Comparison of ENCODE assay signal across 18 mouse cellular contexts in genomic region chr13:98594726-98595141, GRCm38 (mm10). TPM values are rescaled to one million over a fixed set of nuclear protein-coding genes. Genes with fewer than 3 reads are reported as not detected.
DNase-seq lines count a peak whose midpoint lies in the region; ATAC-seq and TF ChIP-seq lines count a peak whose summit lies in the region.
"Had no signal": no experiment of that assay in that cellular context is flagged by ENCODE, and none has a peak within 500 bp of the region (broad histone marks: within the 10 kb centered on the region; RNA-seq: fewer than 3 reads in every experiment).

No protein-coding gene starts in this region.

- WGBS in heart, embryonic 12.5 days: 69% methylated on average over 10 of the region's 10 CpGs
- 19% methylated on average over 10 of the region's 10 CpGs for WGBS in kidney, postnatal 0 days
- WGBS in midbrain, embryonic 10.5 days: 67% methylated on average over 10 of the region's 10 CpGs

- DNase-seq in heart, postnatal 36 days: no peak
- peak; percentile 63 for DNase-seq in kidney, postnatal 0 days (ENCODE audit: low spot score)
- no peak for DNase-seq in kidney, adult 8-10 months
- peak; percentile 15 for DNase-seq in ovary, postnatal 36 days (ENCODE audit: low spot score)
- DNase-seq in ovary, adult 18-20 months (ENCODE audit: low spot score): no peak
- peak; percentile 29 for DNase-seq in testis, postnatal 14 days (ENCODE audit: low spot score)
- no peak for DNase-seq in midbrain, embryonic 10.5 days (ENCODE audit: low spot score)
- DNase-seq: cerebellum, adult 11-12 months; gastrocnemius, postnatal 10 days; layer of hippocampus, adult 9-11 months; lung, postnatal 14 days; thymus, adult 2 months had no signal

- H3K9me3 ChIP-seq in heart, embryonic 12.5 days (replicated peaks): no peaks in the 10 kb centered on the region
- H3K9me3 ChIP-seq in kidney, postnatal 0 days (replicated peaks; ENCODE audit: low read length): no peaks in the 10 kb centered on the region
- H3K9me3 ChIP-seq in midbrain, embryonic 10.5 days (replicated peaks): no peaks in the 10 kb centered on the region
- H3K9me3 ChIP-seq: heart, embryonic 10.5 days; midbrain, embryonic 13.5 days had no signal

- peaks cover 5% of the 10 kb centered on the region; the same call in 1 of the 2 replicates for H3K4me1 ChIP-seq in heart, embryonic 12.5 days (replicated peaks)
- peaks cover 14% of the 10 kb centered on the region; the same call in 1 of the 2 replicates for H3K4me1 ChIP-seq in kidney, postnatal 0 days (replicated peaks; ENCODE audit: insufficient read depth, low read length)
- H3K4me1 ChIP-seq in midbrain, embryonic 10.5 days: peaks cover 26% of the 10 kb centered on the region
- H3K4me1 ChIP-seq: midbrain, embryonic 13.5 days had no signal

- no peaks in the 10 kb centered on the region; the same call in 1 of the 2 replicates for H3K27me3 ChIP-seq in heart, embryonic 12.5 days (replicated peaks)
- H3K27me3 ChIP-seq in kidney, postnatal 0 days (ENCODE audit: insufficient read depth, low read length): no peaks in the 10 kb centered on the region
- H3K27me3 ChIP-seq in midbrain, embryonic 10.5 days (ENCODE audit: low read depth, poor library complexity, severe bottlenecking): peaks cover 47% of the 10 kb centered on the region
- H3K27me3 ChIP-seq: Patski had no signal

- H3K27ac ChIP-seq in heart, embryonic 12.5 days (ENCODE audit: poor library complexity, severe bottlenecking): no peak overlapping the region
- no peak overlapping the region for H3K27ac ChIP-seq in kidney, postnatal 0 days
- no peak overlapping the region for H3K27ac ChIP-seq in midbrain, embryonic 10.5 days (replicated peaks)
- H3K27ac ChIP-seq: heart, embryonic 10.5 days; midbrain, embryonic 13.5 days had no signal

- intact Hi-C loops in heart, postnatal 36 days (cut with DNase I): loop anchor here (5.0 kb wide), 1 partner anchor 133 kb away; no protein-coding TSS in a partner anchor

- H3K36me3 ChIP-seq in heart, embryonic 12.5 days: no peaks in the 10 kb centered on the region
- no peaks in the 10 kb centered on the region for H3K36me3 ChIP-seq in kidney, postnatal 0 days (ENCODE audit: insufficient read depth, low read length)
- no peaks in the 10 kb centered on the region for H3K36me3 ChIP-seq in midbrain, embryonic 10.5 days
- H3K36me3 ChIP-seq: heart, embryonic 10.5 days; midbrain, embryonic 13.5 days had no signal

- H3K4me2 ChIP-seq in heart, embryonic 12.5 days: no peak overlapping the region
- no peak overlapping the region for H3K4me2 ChIP-seq in kidney, postnatal 0 days (ENCODE audit: low read length)
- H3K4me2 ChIP-seq: midbrain, embryonic 13.5 days had no signal

- TF ChIP-seq CTCF in kidney, postnatal 0 days (IDR thresholded peaks at IDR 0.05; ENCODE audit: low read depth): no peak

- ATAC-seq in heart, embryonic 12.5 days (ENCODE audit: insufficient number of reproducible peaks, low FRiP score): 0 out of 2 replicates have a peak, but pooled peaks have one; percentile 29
- no peak; the same call in 1 of the 2 replicates for ATAC-seq in kidney, postnatal 0 days (replicated peaks; ENCODE audit: low FRiP score, low read depth)
- ATAC-seq: midbrain, embryonic 13.5 days; Patski had no signal

- H3K4me3 ChIP-seq in heart, embryonic 12.5 days: no peak overlapping the region
- no peak overlapping the region for H3K4me3 ChIP-seq in kidney, postnatal 0 days (replicated peaks; ENCODE audit: low read depth, low read length)
- H3K4me3 ChIP-seq in midbrain, embryonic 10.5 days: no peak overlapping the region
- H3K4me3 ChIP-seq: erythroblast, embryonic 14.5 days; heart, embryonic 10.5 days; midbrain, embryonic 13.5 days had no signal

- H3K9ac ChIP-seq in heart, embryonic 12.5 days: no peak overlapping the region
- no peak overlapping the region for H3K9ac ChIP-seq in kidney, postnatal 0 days (ENCODE audit: low read depth, low read length)
- H3K9ac ChIP-seq: midbrain, embryonic 13.5 days had no signal

RNA-seq across cellular contexts. Expression of gene Tmem174, which starts 42.5 kb away (rescaled TPM):
- not detected in 2 replicates for polyA plus RNA-seq in heart, embryonic 12.5 days (2016; fragmentation: Nextera tagmentation; extraction: Ambion mirVana)
- not detected for total RNA-seq in heart, postnatal 36 days (2021)
- 102 and 105 TPM in 2 replicates for polyA plus RNA-seq in kidney, postnatal 0 days (2015; fragmentation: Nextera tagmentation; extraction: Ambion mirVana)
- 0.05 TPM in 1 of 2 replicates, not detected in the other for polyA plus RNA-seq in midbrain, embryonic 10.5 days (2016; fragmentation: Nextera tagmentation; extraction: Ambion mirVana)
- total RNA-seq: gastrocnemius, postnatal 10 days; left cerebral cortex, postnatal 14 days had no signal
- polyA plus RNA-seq: erythroblast, embryonic 14.5 days; midbrain, embryonic 13.5 days; Patski had no signal

Comparison
In these comparisons a context has a peak if more than half of its experiments do, and no peak if none do; other contexts are left out.
1. DNase-seq: peak in kidney, postnatal 0 days (single experiment), ovary, postnatal 36 days (single experiment) and testis, postnatal 14 days (single experiment); none in heart, postnatal 36 days (0 of 2), kidney, adult 8-10 months (0 of 2), ovary, adult 18-20 months (single experiment) and midbrain, embryonic 10.5 days (single experiment).
2. RNA of gene Tmem174, which starts 42.5 kb away (polyA plus RNA-seq): 102 to 105 TPM in kidney, postnatal 0 days; not detected in heart, embryonic 12.5 days and 0.05 TPM in midbrain, embryonic 10.5 days; every median in the first group is over 10 times any median in the second.